Mouse (Mus musculus) neural tube, embryonic 14.5 days (tissue): ENCODE data around the gene Rapgef3. TPM values are rescaled to one million over a fixed set of nuclear protein-coding genes. Genes with fewer than 3 reads are reported as not detected.

Experiments
- ATAC-seq: fragments of 200-750 bp; cut with Nextera tagmentation; 2 replicates; pipeline ENCODE4 v1.8.0; 2017; ENCODE audit warnings: low read depth, mild to moderate bottlenecking, moderate TSS enrichment, moderate library complexity
- H3K27ac ChIP-seq: fragments of 300-500 bp; sonication (generic); 2 replicates; pipeline ENCODE4 v1.5.1; 2014; ENCODE audit warnings: low read depth, mild to moderate bottlenecking, control low read depth, low read length, moderate library complexity, mixed read lengths
- H3K27me3 ChIP-seq: fragments of 300-500 bp; sonication (generic); 2 replicates; pipeline ENCODE4 v1.6.1; 2014; ENCODE audit warnings: low read length; ENCODE audit not compliant: control insufficient read depth, insufficient read depth
- H3K36me3 ChIP-seq: fragments of 300-500 bp; sonication (generic); 2 replicates; pipeline ENCODE4 v1.6.1; 2014; ENCODE audit warnings: low read length, mixed read lengths; ENCODE audit not compliant: control insufficient read depth, insufficient read depth
- H3K4me1 ChIP-seq: fragments of 300-500 bp; sonication (generic); 2 replicates; pipeline ENCODE4 v1.6.1; 2014; ENCODE audit warnings: low read length; ENCODE audit not compliant: control insufficient read depth, insufficient read depth
- H3K4me2 ChIP-seq: fragments of 300-500 bp; sonication (generic); 2 replicates; pipeline ENCODE4 v1.6.1; 2014; ENCODE audit warnings: mild to moderate bottlenecking, low read depth, low read length, control low read depth
- H3K4me3 ChIP-seq: fragments of 300-500 bp; sonication (generic); 2 replicates; pipeline ENCODE4 v1.5.1; 2014; ENCODE audit warnings: low read depth, low read length, control low read depth, mixed read lengths
- H3K9ac ChIP-seq: fragments of 300-500 bp; sonication (generic); replicated peaks from 2 replicates; pipeline ENCODE4 v1.6.1; 2014; ENCODE audit warnings: low read depth, mild to moderate bottlenecking, control low read depth, low read length, mixed read lengths
- H3K9me3 ChIP-seq: fragments of 300-500 bp; sonication (generic); 2 replicates; pipeline ENCODE4 v1.6.1; 2016; ENCODE audit warnings: low read length; ENCODE audit not compliant: control insufficient read depth
- WGBS: fragments of 180-500 bp; shearing (Covaris S2); extraction: QIAGEN DNeasy Blood & Tissue Kit; methylation state at CpG from one replicate; pipeline ENCODE4 v1.1.7; 2014; 5-methylcytosine and 5-hydroxymethylcytosine counted together
- polyA plus RNA-seq: library from polyadenylated mRNA; unstranded; fragments of >200 nt; fragmentation: Nextera tagmentation; extraction: Ambion mirVana; gene quantifications from 2 replicates; pipeline ENCODE4 v1.2.1, GENCODE M21; 2014

Gene Rapgef3
- polyA plus RNA-seq, 1 experiment from 2014 or later = 6.7 TPM

- H3K27me3 ChIP-seq = no peaks in the 10 kb centered on the region
- no peak for ATAC-seq
- peaks cover 7% of the 10 kb centered on the region; the same call in 1 of the 2 replicates for H3K4me1 ChIP-seq
- H3K9me3 ChIP-seq = no peaks in the 10 kb centered on the region
- no peak overlapping the region for H3K4me2 ChIP-seq
- WGBS = 88% methylated on average over 5 of the region's 5 CpGs
- no peaks in the 10 kb centered on the region for H3K36me3 ChIP-seq
- no peak overlapping the region for H3K27ac ChIP-seq
- no peak overlapping the region for H3K4me3 ChIP-seq
- no peak overlapping the region for H3K9ac ChIP-seq
Measured at GRCm38 (mm10) chr15:97743210-97743609, 24.6 kb downstream of the Rapgef3 start.

- H3K4me2 ChIP-seq = no peak overlapping the region
- H3K9ac ChIP-seq = no peak overlapping the region
- no peaks in the 10 kb centered on the region for H3K36me3 ChIP-seq
- H3K27ac ChIP-seq = no peak overlapping the region
- H3K9me3 ChIP-seq = no peaks in the 10 kb centered on the region
- no peaks in the 10 kb centered on the region for H3K27me3 ChIP-seq
- H3K4me3 ChIP-seq = no peak overlapping the region
- 68% methylated on average over 4 of the region's 4 CpGs for WGBS
- peaks cover 7% of the 10 kb centered on the region; the same call in 1 of the 2 replicates for H3K4me1 ChIP-seq
- no peak for ATAC-seq
Measured at GRCm38 (mm10) chr15:97742600-97742999, 25.2 kb downstream of the Rapgef3 start.

GRCm38 (mm10) chr15:97742074-97742473, 25.7 kb downstream of the Rapgef3 start:
- H3K27ac ChIP-seq = no peak overlapping the region
- ATAC-seq = no peak

GRCm38 (mm10) chr15:97741662-97742061, 26.1 kb downstream of the Rapgef3 start:
- H3K4me1 ChIP-seq = peaks cover 7% of the 10 kb centered on the region; the same call in 1 of the 2 replicates
- 84% methylated on average over 12 of the region's 12 CpGs for WGBS
- H3K9me3 ChIP-seq = no peaks in the 10 kb centered on the region
- H3K27me3 ChIP-seq = no peaks in the 10 kb centered on the region
- ATAC-seq = no peak
- no peak overlapping the region for H3K4me3 ChIP-seq
- no peak overlapping the region for H3K27ac ChIP-seq
- no peak overlapping the region for H3K4me2 ChIP-seq
- H3K9ac ChIP-seq = no peak overlapping the region
- H3K36me3 ChIP-seq = no peaks in the 10 kb centered on the region

More at GRCm38 (mm10) chr15:97742074-97742473, 25.7 kb downstream of the Rapgef3 start:
- no peak overlapping the region for H3K9ac ChIP-seq
- no peak overlapping the region for H3K4me3 ChIP-seq
- 68% methylated on average over 7 of the region's 7 CpGs for WGBS
- H3K36me3 ChIP-seq = no peaks in the 10 kb centered on the region
- H3K27me3 ChIP-seq = no peaks in the 10 kb centered on the region
- H3K4me2 ChIP-seq = no peak overlapping the region
- H3K9me3 ChIP-seq = no peaks in the 10 kb centered on the region
- H3K4me1 ChIP-seq = peaks cover 7% of the 10 kb centered on the region; the same call in 1 of the 2 replicates

- Histone ChIP-seq H3K4me1 (peaks cover 5% of the 10 kb centered on the region; the same call in 1 of the 2 replicates), H3K27me3 (no peaks in the 10 kb centered on the region), H3K4me3 (no peak overlapping the region), H3K4me2 (no peak overlapping the region), H3K9me3 (no peaks in the 10 kb centered on the region), H3K9ac (no peak overlapping the region), H3K36me3 (no peaks in the 10 kb centered on the region), H3K27ac (no peak overlapping the region)
- no peak for ATAC-seq
- WGBS = 78% methylated on average over 9 of the region's 9 CpGs
Measured at GRCm38 (mm10) chr15:97740283-97740732, 27.5 kb downstream of the Rapgef3 start.

GRCm38 (mm10) chr15:97738923-97739322, 28.8 kb downstream of the Rapgef3 start:
- H3K4me2 ChIP-seq = no peak overlapping the region
- WGBS = 93% methylated on average over 7 of the region's 7 CpGs
- H3K36me3 ChIP-seq = no peaks in the 10 kb centered on the region
- no peaks in the 10 kb centered on the region for H3K9me3 ChIP-seq
- no peak for ATAC-seq
- no peaks in the 10 kb centered on the region for H3K4me1 ChIP-seq
- H3K27ac ChIP-seq = no peak overlapping the region
- H3K27me3 ChIP-seq = no peaks in the 10 kb centered on the region
- H3K9ac ChIP-seq = no peak overlapping the region
- no peak overlapping the region for H3K4me3 ChIP-seq

- ATAC-seq = no peak
- H3K4me3 ChIP-seq = no peak overlapping the region
- no peak overlapping the region for H3K9ac ChIP-seq
- H3K27me3 ChIP-seq = no peaks in the 10 kb centered on the region
- H3K9me3 ChIP-seq = no peaks in the 10 kb centered on the region
- H3K27ac ChIP-seq = no peak overlapping the region
- no peaks in the 10 kb centered on the region for H3K36me3 ChIP-seq
- 89% methylated on average over 11 of the region's 11 CpGs for WGBS
- no peak overlapping the region for H3K4me2 ChIP-seq
- H3K4me1 ChIP-seq = no peaks in the 10 kb centered on the region
Measured at GRCm38 (mm10) chr15:97731988-97732387, 35.8 kb downstream of the Rapgef3 start.

- no peaks in the 10 kb centered on the region for H3K27me3 ChIP-seq
- H3K27ac ChIP-seq = no peak within 1 kb of the TSS
- H3K4me2 ChIP-seq = no peak within 1 kb of the TSS
- no peak within 1 kb of the TSS for H3K9ac ChIP-seq
- no peak for ATAC-seq
- no peaks in the 10 kb centered on the region for H3K4me1 ChIP-seq
- no peaks in the 10 kb centered on the region for H3K36me3 ChIP-seq
- 92% methylated on average over 8 of the region's 8 CpGs for WGBS
- no peaks in the 10 kb centered on the region for H3K9me3 ChIP-seq
- no peak within 1 kb of the TSS for H3K4me3 ChIP-seq
Measured at GRCm38 (mm10) chr15:97731111-97731510, 36.7 kb downstream of the Rapgef3 start, which contains the start of gene Endou. Endou (minus strand) TSS chr15:97731339.

GRCm38 (mm10) chr15:97730365-97730764, 37.4 kb downstream of the Rapgef3 start:
- no peak overlapping the region for H3K4me3 ChIP-seq
- H3K27ac ChIP-seq = no peak overlapping the region
- WGBS = 70% methylated on average over 6 of the region's 6 CpGs
- H3K36me3 ChIP-seq = no peaks in the 10 kb centered on the region
- no peaks in the 10 kb centered on the region for H3K27me3 ChIP-seq
- H3K4me1 ChIP-seq = no peaks in the 10 kb centered on the region
- no peak for ATAC-seq
- H3K9me3 ChIP-seq = no peaks in the 10 kb centered on the region
- H3K9ac ChIP-seq = no peak overlapping the region
- H3K4me2 ChIP-seq = no peak overlapping the region
